Mouse (Mus musculus) mouse trophoblast stem cell (cell line): Measurements from ENCODE around the gene Gm20820.
"Not testable (repeated sequence)": the region's sequence is repeated elsewhere in the genome, so short reads cannot be mapped to it uniquely, and the experiment has no call there.

ENCODE experiments used
- in situ Hi-C, 2 experiments: fragments of 300-500 bp; cut with MseI, MboI; formaldehyde crosslinking; loops; 2 replicates in 1 of 2; 3 replicates in 1 of 2; pipeline ENCODE4 v1.15.1; 2025

Gm20820 gene

DNA sequence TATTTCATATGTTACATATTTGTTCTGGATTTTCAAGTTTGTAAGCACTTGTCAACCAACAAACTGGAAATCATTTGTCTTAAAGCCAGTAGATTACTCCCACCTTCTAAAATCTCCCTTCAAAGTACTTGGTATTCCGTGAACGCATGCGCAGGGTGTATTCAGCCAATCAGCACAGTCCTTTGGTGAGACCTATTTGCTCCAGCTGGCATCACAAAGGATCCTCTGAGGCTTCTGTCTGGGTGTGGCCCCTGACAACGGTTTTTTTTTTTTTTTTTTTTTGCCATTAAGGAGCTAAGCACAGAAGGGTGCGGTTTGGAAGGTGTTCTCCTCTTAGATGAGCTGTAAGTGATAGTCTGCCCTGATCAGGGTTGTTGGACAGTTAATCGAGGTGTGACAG, at the start of gene Gm20820:
TSS of gene Gm20820 (plus strand) at position 301 of the 400 bp plus-strand sequence.
- in situ Hi-C loops, result not testable (repeated sequence)
